Mouse (Mus musculus) midbrain, embryonic 13.5 days (tissue): ENCODE results near the gene Smpd4. TPM values are rescaled to one million over a fixed set of nuclear protein-coding genes. Genes with fewer than 3 reads are reported as not detected.

ENCODE experiments used
- ATAC-seq: fragments of 200-750 bp; cut with Nextera tagmentation; 2 replicates; pipeline ENCODE4 v1.8.0; 2017; ENCODE audit warnings: mild to moderate bottlenecking, moderate TSS enrichment, moderate library complexity
- H3K27ac ChIP-seq: fragments of 300-500 bp; sonication (generic); 2 replicates; pipeline ENCODE4 v1.5.1; 2015; ENCODE audit warnings: inconsistent platforms, mild to moderate bottlenecking, moderate library complexity
- H3K27me3 ChIP-seq: fragments of 300-500 bp; sonication (generic); 2 replicates; pipeline ENCODE4 v1.6.1; 2015; ENCODE audit warnings: mild to moderate bottlenecking, inconsistent platforms
- H3K36me3 ChIP-seq: fragments of 300-500 bp; sonication (generic); 2 replicates; pipeline ENCODE4 v1.6.1; 2015; ENCODE audit warnings: mild to moderate bottlenecking, inconsistent platforms
- H3K4me1 ChIP-seq: fragments of 300-500 bp; sonication (generic); replicated peaks from 2 replicates; pipeline ENCODE4 v1.6.1; 2015; ENCODE audit warnings: inconsistent platforms
- H3K4me2 ChIP-seq: fragments of 300-500 bp; sonication (generic); replicated peaks from 2 replicates; pipeline ENCODE4 v1.6.1; 2015; ENCODE audit warnings: moderate library complexity, mild to moderate bottlenecking, inconsistent platforms
- H3K4me3 ChIP-seq: fragments of 300-500 bp; sonication (generic); replicated peaks from 2 replicates; pipeline ENCODE4 v1.5.1; 2015; ENCODE audit warnings: mild to moderate bottlenecking, inconsistent platforms
- H3K9ac ChIP-seq: fragments of 300-500 bp; sonication (generic); replicated peaks from 2 replicates; pipeline ENCODE4 v1.6.1; 2015; ENCODE audit warnings: mild to moderate bottlenecking, inconsistent platforms
- H3K9me3 ChIP-seq: fragments of 300-500 bp; sonication (generic); 2 replicates; pipeline ENCODE4 v1.6.1; 2016; ENCODE audit warnings: mild to moderate bottlenecking, inconsistent platforms
- WGBS: fragments of 180-500 bp; shearing (Covaris S2); methylation state at CpG from one replicate; pipeline ENCODE4 v1.1.7; 2015; 5-methylcytosine and 5-hydroxymethylcytosine counted together
- polyA plus RNA-seq: library from polyadenylated mRNA; unstranded; fragments of >200 nt; fragmentation: Nextera tagmentation; extraction: Ambion mirVana; gene quantifications from 2 replicates; pipeline ENCODE4 v1.2.1, GENCODE M21; 2015

The Smpd4 gene
- polyA plus RNA-seq, 1 experiment from 2014 or later = 27.9 TPM

DNA sequence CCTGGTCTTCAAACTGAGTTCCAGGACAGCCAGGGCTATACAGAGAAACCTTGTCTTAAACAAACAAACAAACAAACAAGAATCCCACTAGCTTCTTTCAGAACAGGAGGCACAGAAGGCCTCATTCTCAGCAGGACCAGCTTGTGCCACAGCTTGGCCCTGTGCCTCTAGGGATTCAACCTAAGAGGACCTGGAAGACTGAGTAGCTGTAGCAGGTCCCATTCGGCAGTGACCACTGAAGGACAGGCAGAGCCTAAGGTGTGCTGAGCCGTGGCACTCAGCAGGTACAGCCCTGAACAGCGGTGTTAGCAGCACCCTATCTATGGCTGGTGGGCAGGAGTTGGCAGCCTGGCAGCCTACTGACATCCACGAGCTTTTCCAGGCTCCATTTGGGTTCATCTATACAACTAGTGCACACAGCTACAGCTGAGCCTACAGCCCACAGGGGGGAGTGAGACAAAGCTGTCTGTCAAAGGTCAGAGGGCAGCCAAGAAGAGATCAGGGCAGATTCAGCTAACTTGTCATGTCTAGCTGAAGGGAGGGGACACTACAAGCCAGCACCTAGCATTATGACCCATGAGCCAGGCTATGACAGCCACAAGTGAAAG is 35.1 kb downstream of the Smpd4 start:
- 87% methylated on average over 4 of the region's 4 CpGs for WGBS
- no peaks in the 10 kb centered on the region for H3K9me3 ChIP-seq
- ATAC-seq = no peak

DNA sequence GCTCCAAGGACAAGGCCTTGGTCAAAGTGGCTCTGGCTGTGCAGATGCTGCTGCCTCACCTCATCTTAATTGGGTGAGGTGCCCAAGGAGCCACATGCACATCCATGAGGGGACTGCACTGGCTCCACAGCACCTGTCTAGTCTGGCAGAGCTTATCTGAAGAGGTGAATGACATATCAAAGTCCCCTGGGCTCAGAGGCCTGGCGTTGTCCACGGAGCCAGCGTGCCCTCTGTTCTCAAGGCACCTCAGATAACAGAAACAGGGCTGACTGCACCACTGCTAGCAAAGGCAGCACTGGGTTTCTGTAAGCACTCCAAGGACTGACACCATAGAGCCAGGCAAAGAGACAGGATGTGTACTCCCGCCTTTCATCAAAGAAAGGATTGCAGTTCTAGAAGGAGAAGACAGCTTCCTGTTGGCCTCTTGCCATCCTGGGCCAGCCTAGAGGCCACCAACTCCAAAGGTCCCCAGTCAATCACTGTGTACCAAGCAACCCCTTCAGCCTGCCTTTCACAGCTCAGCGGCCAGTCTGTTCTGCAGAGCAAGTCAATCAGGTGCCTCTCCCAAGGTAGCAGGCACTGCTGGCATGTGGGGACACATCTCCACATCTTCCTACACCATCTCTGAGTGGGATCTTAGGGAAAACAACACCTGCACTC is 37.2 kb downstream of the Smpd4 start:
- no peak for ATAC-seq
- H3K27me3 ChIP-seq = no peaks in the 10 kb centered on the region
- no peaks in the 10 kb centered on the region for H3K4me1 ChIP-seq
- 91% methylated on average over 5 of the region's 5 CpGs for WGBS
- H3K4me3 ChIP-seq = no peak overlapping the region
- H3K9me3 ChIP-seq = no peaks in the 10 kb centered on the region
- peaks cover 87% of the 10 kb centered on the region for H3K36me3 ChIP-seq
- no peak overlapping the region for H3K27ac ChIP-seq
- no peak overlapping the region for H3K4me2 ChIP-seq
- no peak overlapping the region for H3K9ac ChIP-seq

More for the DNA sequence above, 35.1 kb downstream of the Smpd4 start:
- no peaks in the 10 kb centered on the region for H3K4me1 ChIP-seq
- no peak overlapping the region for H3K4me3 ChIP-seq
- no peak overlapping the region for H3K27ac ChIP-seq
- H3K4me2 ChIP-seq = no peak overlapping the region
- peaks cover 87% of the 10 kb centered on the region for H3K36me3 ChIP-seq
- H3K9ac ChIP-seq = no peak overlapping the region
- no peaks in the 10 kb centered on the region for H3K27me3 ChIP-seq

GRCm38 (mm10) chr16:17665568-17665967 is 46.4 kb downstream of the Smpd4 start:
- H3K9me3 ChIP-seq = no peaks in the 10 kb centered on the region
- H3K36me3 ChIP-seq = peaks cover 70% of the 10 kb centered on the region
- H3K4me1 ChIP-seq = no peaks in the 10 kb centered on the region
- H3K4me2 ChIP-seq = no peak overlapping the region
- H3K4me3 ChIP-seq = no peak overlapping the region
- no peak overlapping the region for H3K9ac ChIP-seq
- ATAC-seq = no peak
- no peaks in the 10 kb centered on the region for H3K27me3 ChIP-seq
- no peak overlapping the region for H3K27ac ChIP-seq

DNA sequence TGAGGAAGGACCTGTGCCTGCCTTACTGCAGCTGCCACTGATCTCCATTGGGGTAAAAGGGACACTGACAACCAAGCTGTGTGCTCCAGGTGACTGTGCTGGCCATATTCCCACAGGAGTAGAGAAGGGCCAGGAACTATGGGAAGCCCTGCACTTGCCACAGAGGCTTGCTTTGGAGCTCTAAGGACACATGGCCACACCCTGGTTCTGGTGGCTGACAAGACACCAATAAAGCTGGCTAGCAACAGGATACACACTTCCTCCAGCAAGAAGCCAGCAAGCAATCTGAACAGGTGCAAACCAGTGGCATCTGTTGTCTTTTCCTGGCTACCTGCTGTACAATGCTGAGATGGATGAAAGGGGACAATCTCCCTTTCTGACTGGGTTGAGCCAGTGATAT is 50.7 kb downstream of the Smpd4 start:
- Histone ChIP-seq H3K27me3 (no peaks in the 10 kb centered on the region), H3K9ac (no peak overlapping the region), H3K4me3 (no peak overlapping the region), H3K9me3 (no peaks in the 10 kb centered on the region), H3K4me1 (no peaks in the 10 kb centered on the region), H3K27ac (no peak overlapping the region), H3K4me2 (no peak overlapping the region), H3K36me3 (peaks cover 75% of the 10 kb centered on the region)
- ATAC-seq = no peak

Other genes with a start within 250 kb of the Smpd4 start
- 21.2 and 23.3 TPM in 2 replicates for gene Snap29, start 213.4 kb upstream of the Smpd4 start, polyA plus RNA-seq
- gene Pi4ka, start 213.0 kb upstream of the Smpd4 start, polyA plus RNA-seq = 62.7 and 67.5 TPM in 2 replicates
- 88.7 and 91.2 TPM in 2 replicates for gene Crkl, start 167.4 kb upstream of the Smpd4 start, polyA plus RNA-seq
- 7.9 and 10.6 TPM in 2 replicates for gene Aifm3, start 129.7 kb upstream of the Smpd4 start, polyA plus RNA-seq
- gene Lztr1, start 110.7 kb upstream of the Smpd4 start, polyA plus RNA-seq = 124 and 133 TPM in 2 replicates
- 61.7 and 65.0 TPM in 2 replicates for gene Thap7, start 88.2 kb upstream of the Smpd4 start, polyA plus RNA-seq
- 0.28 and 0.55 TPM in 2 replicates for gene Lrrc74b, start 58.1 kb upstream of the Smpd4 start, polyA plus RNA-seq
- gene P2rx6, start 57.5 kb upstream of the Smpd4 start, polyA plus RNA-seq = 1.0 and 1.3 TPM in 2 replicates
- gene Slc7a4, start 36.1 kb upstream of the Smpd4 start, polyA plus RNA-seq = 13.8 and 14.3 TPM in 2 replicates
- 4.4 and 4.8 TPM in 2 replicates for gene Ccdc74a, start 27.1 kb downstream of the Smpd4 start, polyA plus RNA-seq
- 44.7 and 47.7 TPM in 2 replicates for gene Med15, start 113.5 kb downstream of the Smpd4 start, polyA plus RNA-seq
- 64.9 and 68.9 TPM in 2 replicates for gene Klhl22, start 140.3 kb downstream of the Smpd4 start, polyA plus RNA-seq
- 0.85 and 1.6 TPM in 2 replicates for gene Scarf2, start 177.9 kb downstream of the Smpd4 start, polyA plus RNA-seq
- gene B830017H08Rik, start 213.8 kb downstream of the Smpd4 start, polyA plus RNA-seq = 0.54 and 0.70 TPM in 2 replicates
- gene Car15, start 219.0 kb downstream of the Smpd4 start, polyA plus RNA-seq = 5.3 and 5.5 TPM in 2 replicates